Mouse (Mus musculus) liver, embryonic 14.5 days (tissue): ENCODE data around the gene Cep295nl. TPM values are rescaled to one million over a fixed set of nuclear protein-coding genes. Genes with fewer than 3 reads are reported as not detected.

Source experiments
- ATAC-seq: fragments of 200-750 bp; cut with Nextera tagmentation; 2 replicates; pipeline ENCODE4 v1.8.0; 2017; ENCODE audit warnings: moderate number of reproducible peaks, mild to moderate bottlenecking, moderate library complexity; ENCODE audit not compliant: insufficient read depth
- DNase-seq, 3 experiments: peaks; one replicate each; pipeline ENCODE4 v3.0.0-alpha.2; 2012 to 2013; ENCODE audit warnings: low read depth in 3 of 3, low spot score in 3 of 3
- H3K27ac ChIP-seq: fragments of 300-500 bp; sonication (generic); 2 replicates; pipeline ENCODE4 v1.5.1; 2014; ENCODE audit warnings: moderate library complexity, mild to moderate bottlenecking, control low read depth, inconsistent platforms
- H3K27me3 ChIP-seq: fragments of 300-500 bp; sonication (generic); 2 replicates; pipeline ENCODE4 v1.6.1; 2014; ENCODE audit warnings: mild to moderate bottlenecking, low read length, moderate library complexity; ENCODE audit not compliant: control insufficient read depth, insufficient read depth
- H3K36me3 ChIP-seq: fragments of 300-500 bp; sonication (generic); replicated peaks from 2 replicates; pipeline ENCODE4 v1.6.1; 2014; ENCODE audit warnings: low read depth; ENCODE audit not compliant: control insufficient read depth, insufficient read depth
- H3K4me1 ChIP-seq, 2 experiments: fragments of 200-500 bp in 1 of 2; fragments of 300-500 bp in 1 of 2; sonication (generic) in 1 of 2; replicated peaks; 2 replicates each; pipeline ENCODE4 v1.6.1; 2012 to 2014; ENCODE audit warnings: antibody characterized with exemption in 1 of 2, inconsistent platforms in 1 of 2, low read length in 1 of 2; ENCODE audit not compliant: control insufficient read depth in 2 of 2, insufficient read depth in 2 of 2
- H3K4me2 ChIP-seq: fragments of 300-500 bp; sonication (generic); 2 replicates; pipeline ENCODE4 v1.6.1; 2014; ENCODE audit warnings: low read depth, mild to moderate bottlenecking, control low read depth, moderate library complexity
- H3K4me3 ChIP-seq, 2 experiments: fragments of 200-500 bp in 1 of 2; fragments of 300-500 bp in 1 of 2; sonication (generic) in 1 of 2; 2 replicates each; pipeline ENCODE4 v1.5.1; 2012 to 2014; ENCODE audit warnings: low read depth in 2 of 2, low read length in 2 of 2, mild to moderate bottlenecking in 2 of 2, control low read depth in 1 of 2, inconsistent platforms in 1 of 2, moderate library complexity in 1 of 2; ENCODE audit not compliant: insufficient read depth in 1 of 2
- H3K9ac ChIP-seq: fragments of 300-500 bp; sonication (generic); replicated peaks from 2 replicates; pipeline ENCODE4 v1.6.1; 2014; ENCODE audit warnings: mild to moderate bottlenecking, control low read depth, moderate library complexity
- H3K9me3 ChIP-seq: fragments of 300-500 bp; sonication (generic); 2 replicates; pipeline ENCODE4 v1.6.1; 2016; ENCODE audit warnings: low read length, mixed read lengths; ENCODE audit not compliant: control insufficient read depth
- CTCF ChIP-seq: IDR thresholded peaks from 2 replicates; pipeline ENCODE4 v1.5.1; 2016; ENCODE audit warnings: antibody characterized with exemption, low read depth, control low read depth
- EP300 ChIP-seq: IDR thresholded peaks from 2 replicates; pipeline ENCODE4 v1.6.1; 2016; ENCODE audit warnings: antibody characterized with exemption, low read depth
- WGBS: fragments of 180-500 bp; shearing (Covaris S2); extraction: QIAGEN DNeasy Blood & Tissue Kit; methylation state at CpG from one replicate; pipeline ENCODE4 v1.1.7; 2014; ENCODE audit not compliant: insufficient replicate concordance; 5-methylcytosine and 5-hydroxymethylcytosine counted together
- polyA plus RNA-seq, 2 experiments: library from polyadenylated mRNA; depleted of rRNA in 1 of 2; stranded (reverse) in 1 of 2; unstranded in 1 of 2; fragments of >200 nt; fragmentation: Nextera tagmentation in 1 of 2; extraction: Ambion mirVana in 1 of 2; gene quantifications; 2 replicates each; pipeline versions ENCODE4 v1.2.1 to v1.2.3; 2012 to 2014

Cep295nl gene
- polyA plus RNA-seq, 2 experiments: 0.04 TPM; not detected in 1

DNA sequence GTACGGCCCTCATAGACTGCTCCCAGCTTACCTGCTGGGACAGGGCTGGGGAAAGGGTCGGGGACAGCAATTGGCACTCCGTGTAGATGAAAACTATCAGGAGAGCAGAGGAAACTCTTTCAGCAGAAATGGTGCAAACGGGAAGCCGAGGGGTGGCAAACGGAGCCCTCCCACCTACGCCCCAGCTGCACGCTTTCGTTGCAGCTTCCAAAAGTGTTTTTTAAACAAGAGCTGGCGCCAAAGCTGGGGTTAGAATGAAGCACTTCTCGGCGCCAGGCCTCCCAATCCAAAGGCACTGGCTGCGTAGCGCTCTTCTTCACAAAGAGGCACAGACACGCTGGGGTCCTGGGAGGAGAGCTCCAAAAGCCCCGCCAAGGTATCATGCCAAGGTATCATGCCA, 11.5 kb downstream of the Cep295nl start:
- Histone ChIP-seq H3K4me3 (no peak overlapping the region), H3K9me3 (no peaks in the 10 kb centered on the region), H3K9ac (no peak overlapping the region), H3K4me1 (peaks cover 0 to 4% of the 10 kb centered on the region in 2 experiments; a peak in 1 of 4 replicates), H3K27me3 (no peaks in the 10 kb centered on the region), H3K4me2 (no peak overlapping the region), H3K36me3 (no peaks in the 10 kb centered on the region), H3K27ac (no peak overlapping the region)
- WGBS: 76% methylated on average over 16 of the region's 16 CpGs
- ATAC-seq (no peak), DNase-seq (no peak)
- no peak for TF ChIP-seq EP300
- no peak for TF ChIP-seq CTCF

DNA sequence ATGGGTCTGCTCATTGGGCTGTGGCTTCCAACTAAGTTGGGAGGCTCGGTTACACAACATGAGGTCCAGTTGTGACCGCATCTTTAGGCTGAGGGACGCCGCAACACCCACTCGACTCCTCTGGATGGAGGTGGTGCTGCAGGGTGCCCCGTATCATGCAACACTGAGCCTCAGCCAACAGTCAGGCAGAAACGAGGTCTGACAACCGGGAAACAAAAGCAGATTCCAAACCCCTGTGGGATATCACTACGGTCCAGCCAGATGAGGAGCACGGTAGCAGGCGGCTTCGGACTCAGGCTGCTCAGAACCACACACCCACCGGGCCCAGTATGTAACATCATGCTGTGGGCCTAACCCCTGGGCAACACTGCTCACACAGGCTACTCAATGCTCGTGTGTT, 11.9 kb downstream of the Cep295nl start:
- no peak for TF ChIP-seq CTCF
- no peak for TF ChIP-seq EP300
- Histone ChIP-seq H3K9ac (no peak overlapping the region), H3K27me3 (no peaks in the 10 kb centered on the region), H3K9me3 (no peaks in the 10 kb centered on the region), H3K4me3 (no peak overlapping the region), H3K4me2 (no peak overlapping the region), H3K36me3 (no peaks in the 10 kb centered on the region), H3K27ac (no peak overlapping the region), H3K4me1 (peaks cover 0 to 4% of the 10 kb centered on the region in 2 experiments; a peak in 1 of 4 replicates)
- no peak for DNase-seq
- ATAC-seq: no peak
- WGBS: 79% methylated on average over 14 of the region's 14 CpGs

DNA sequence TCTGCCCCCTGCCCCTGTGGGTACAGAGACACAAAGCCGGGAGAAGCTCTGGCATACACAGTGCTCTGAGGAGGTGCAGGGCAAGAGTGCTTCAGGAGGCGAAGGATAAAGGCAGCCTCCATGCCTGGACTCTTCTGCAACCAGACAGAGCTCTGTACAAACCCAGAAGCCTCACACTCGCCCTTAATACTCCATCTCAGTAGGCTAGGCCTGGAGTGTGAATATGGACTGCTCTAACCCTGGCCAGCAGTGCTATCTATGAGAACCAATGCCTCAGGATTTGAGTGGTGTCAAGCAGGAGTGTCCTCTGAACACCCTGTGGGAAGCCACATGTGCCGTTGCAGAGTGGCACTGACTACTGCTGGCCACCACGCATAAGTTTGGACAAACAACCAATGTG, 13.4 kb downstream of the Cep295nl start:
- WGBS: 72% methylated on average over 5 of the region's 5 CpGs
- Histone ChIP-seq H3K9me3 (no peaks in the 10 kb centered on the region), H3K4me1 (peaks cover 0 to 4% of the 10 kb centered on the region in 2 experiments; a peak in 1 of 4 replicates), H3K36me3 (no peaks in the 10 kb centered on the region), H3K27me3 (no peaks in the 10 kb centered on the region), H3K9ac (no peak overlapping the region), H3K27ac (no peak overlapping the region), H3K4me3 (no peak overlapping the region), H3K4me2 (no peak overlapping the region)
- no peak for ATAC-seq
- no peak for DNase-seq
- no peak for TF ChIP-seq EP300
- no peak for TF ChIP-seq CTCF

DNA sequence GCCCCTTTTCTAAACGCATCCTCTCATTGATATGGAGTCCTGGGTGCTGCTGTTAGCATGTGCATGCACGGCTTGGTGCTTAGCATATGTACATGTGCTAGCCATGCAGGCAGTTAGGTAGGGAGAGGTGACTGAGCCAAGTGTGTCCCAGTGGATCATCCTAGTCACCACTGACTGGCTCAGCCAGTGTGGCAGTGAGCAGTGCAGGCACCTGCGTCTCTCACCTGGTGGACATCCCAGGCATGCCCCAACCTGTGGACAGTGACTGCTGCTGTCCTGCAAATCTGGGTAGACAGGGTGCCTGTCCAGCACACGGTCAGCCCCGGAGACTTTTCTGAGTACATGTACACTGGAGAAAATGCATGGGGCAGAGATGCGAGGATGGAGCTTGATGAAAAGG, 13.8 kb downstream of the Cep295nl start:
- no peak for ATAC-seq
- no peak for DNase-seq
- no peaks in the 10 kb centered on the region for H3K9me3 ChIP-seq
- H3K27me3 ChIP-seq: no peaks in the 10 kb centered on the region
- peaks cover 0 to 7% of the 10 kb centered on the region in 2 experiments; a peak in 1 of 4 replicates for H3K4me1 ChIP-seq
- no peak overlapping the region for H3K27ac ChIP-seq
- H3K4me2 ChIP-seq: no peak overlapping the region
- TF ChIP-seq CTCF (no peak), EP300 (no peak)
- no peaks in the 10 kb centered on the region for H3K36me3 ChIP-seq
- no peak overlapping the region for H3K9ac ChIP-seq
- 68% methylated on average over 6 of the region's 6 CpGs for WGBS
- no peak overlapping the region for H3K4me3 ChIP-seq

DNA sequence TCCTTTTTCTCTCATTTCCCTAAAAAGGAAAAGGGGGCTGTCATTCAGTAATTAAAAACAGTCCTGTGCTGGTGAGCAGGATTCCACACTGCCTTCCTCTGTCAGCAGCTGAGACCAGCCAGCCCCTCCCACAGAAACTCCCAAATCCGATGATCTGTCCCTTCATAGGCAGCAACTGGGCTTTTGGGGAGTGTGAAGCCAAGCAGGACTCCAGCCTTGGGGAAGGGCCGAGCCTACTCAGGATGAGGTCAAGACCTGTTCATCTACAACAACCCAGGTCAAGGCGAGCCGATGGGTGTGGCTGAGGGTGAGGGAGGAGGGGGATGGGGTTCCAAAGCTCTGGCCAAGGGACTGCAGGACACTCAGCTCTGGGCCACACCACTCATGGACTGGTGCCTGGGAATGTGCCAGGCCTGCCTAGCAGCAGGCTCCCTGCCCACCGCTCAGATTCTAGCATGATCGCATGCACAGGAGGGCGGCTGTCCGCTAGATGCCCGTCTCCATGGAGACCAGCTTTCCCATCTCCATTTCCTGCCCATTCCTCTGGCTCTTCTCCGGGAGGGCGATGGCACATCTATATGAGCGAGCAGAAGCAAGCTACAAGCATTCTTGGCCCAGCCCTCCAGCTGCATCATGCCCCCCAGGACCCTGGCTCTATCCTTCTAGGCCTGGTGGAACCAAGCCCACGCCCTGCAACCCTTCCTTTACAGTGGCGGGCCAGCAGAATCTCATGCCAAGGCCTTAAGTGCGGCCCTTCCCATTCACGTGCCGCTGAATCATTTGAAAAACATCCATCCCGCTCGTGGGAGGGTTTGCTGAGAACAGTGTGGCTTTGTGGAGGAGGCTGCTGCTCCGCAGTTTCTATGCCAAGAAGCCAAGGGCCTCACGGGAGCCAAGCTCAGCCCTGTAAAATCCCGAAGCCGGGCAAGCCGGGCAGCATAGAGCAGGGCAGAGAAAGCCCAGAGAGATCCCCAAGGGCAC, 15.0 kb downstream of the Cep295nl start:
- Histone ChIP-seq H3K27ac (no peak overlapping the region), H3K4me1 (peaks cover 0 to 7% of the 10 kb centered on the region in 2 experiments; a peak in 1 of 4 replicates), H3K9ac (no peak overlapping the region), H3K27me3 (no peaks in the 10 kb centered on the region), H3K9me3 (no peaks in the 10 kb centered on the region), H3K36me3 (no peaks in the 10 kb centered on the region), H3K4me2 (no peak overlapping the region), H3K4me3 (no peak overlapping the region)
- ATAC-seq: no peak
- no peak for TF ChIP-seq CTCF
- no peak for TF ChIP-seq EP300
- no peak for DNase-seq
- 74% methylated on average over 24 of the region's 24 CpGs for WGBS
